Mouse (Mus musculus) kidney, adult 11 months (tissue): Measurements from ENCODE around the gene Gm10972.
A peak's percentile ranks its signal among the peaks of the same experiment; 100 is the strongest.
"Not testable (repeated sequence)": the region's sequence is repeated elsewhere in the genome, so short reads cannot be mapped to it uniquely, and the experiment has no call there.

Experiments
- DNase-seq: peaks from one replicate; pipeline ENCODE4 v3.0.0; 2022

The Gm10972 gene

GRCm38 (mm10) chr3:94642495-94643162, at the start of gene Gm10972:
Gm10972 (plus strand) TSS chr3:94643112.
- not testable (repeated sequence) for DNase-seq

- DNase-seq = no peak
Measured at GRCm38 (mm10) chr3:94595871-94596287, 47.0 kb upstream of the Gm10972 start.

- no peak for DNase-seq
Measured at GRCm38 (mm10) chr3:94597224-94597779, 45.6 kb upstream of the Gm10972 start.

- DNase-seq = peak; percentile 37
Measured at GRCm38 (mm10) chr3:94601959-94602358, 41.0 kb upstream of the Gm10972 start.

- no peak for DNase-seq
Measured at GRCm38 (mm10) chr3:94609621-94610020, 33.3 kb upstream of the Gm10972 start.

- DNase-seq = no peak
Measured at GRCm38 (mm10) chr3:94610581-94610980, 32.3 kb upstream of the Gm10972 start.

- no peak for DNase-seq
Measured at GRCm38 (mm10) chr3:94611343-94611742, 31.6 kb upstream of the Gm10972 start.

- DNase-seq = no peak
Measured at GRCm38 (mm10) chr3:94611834-94612233, 31.1 kb upstream of the Gm10972 start.

- DNase-seq = no peak
Measured at GRCm38 (mm10) chr3:94612274-94612673, 30.6 kb upstream of the Gm10972 start.

GRCm38 (mm10) chr3:94613258-94613878, 29.5 kb upstream of the Gm10972 start:
- no peak for DNase-seq

GRCm38 (mm10) chr3:94616717-94617116, 26.2 kb upstream of the Gm10972 start:
- peak; percentile 28 for DNase-seq

GRCm38 (mm10) chr3:94621740-94622507, 21.0 kb upstream of the Gm10972 start:
- no peak for DNase-seq

- no peak for DNase-seq
Measured at GRCm38 (mm10) chr3:94622550-94622949, 20.4 kb upstream of the Gm10972 start.

GRCm38 (mm10) chr3:94624281-94624680, 18.6 kb upstream of the Gm10972 start:
- no peak for DNase-seq

GRCm38 (mm10) chr3:94628712-94629111, 14.2 kb upstream of the Gm10972 start:
- no peak for DNase-seq

GRCm38 (mm10) chr3:94629876-94630275, 13.0 kb upstream of the Gm10972 start:
- no peak for DNase-seq

- no peak for DNase-seq
Measured at GRCm38 (mm10) chr3:94648755-94649590, 6.1 kb downstream of the Gm10972 start.

GRCm38 (mm10) chr3:94650409-94650808, 7.5 kb downstream of the Gm10972 start:
- DNase-seq = peak; percentile 47

GRCm38 (mm10) chr3:94653967-94654366, 11.1 kb downstream of the Gm10972 start:
- DNase-seq = peak; percentile 38

- DNase-seq = not testable (repeated sequence)
Measured at GRCm38 (mm10) chr3:94657852-94658739, 15.2 kb downstream of the Gm10972 start.

- DNase-seq = peak; percentile 87
Measured at GRCm38 (mm10) chr3:94658740-94659095, 15.8 kb downstream of the Gm10972 start, which contains the start of gene Tuft1. Tuft1 (minus strand) TSS chr3:94658872.
